Comparison of ENCODE assay signal across 24 mouse cellular contexts in the genomic region with DNA sequence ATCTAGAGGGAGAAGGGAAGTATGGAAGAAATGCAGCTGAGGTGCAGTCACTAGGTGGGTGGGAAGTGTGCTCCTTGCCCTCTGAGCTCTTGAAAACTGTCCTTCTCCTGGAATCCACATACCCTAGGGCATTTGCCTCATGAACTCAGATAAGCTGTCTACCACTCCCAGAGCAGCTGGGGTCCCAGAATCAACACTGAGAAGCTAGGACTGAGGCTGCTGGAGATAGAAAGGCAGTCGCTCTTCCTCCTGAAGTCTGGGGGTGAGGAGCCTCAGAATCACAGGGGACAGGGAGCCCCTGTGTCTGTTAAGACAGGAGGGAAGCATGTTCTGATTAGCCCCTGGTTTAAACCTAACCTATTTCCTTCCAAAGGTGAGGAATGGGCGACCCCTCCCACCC. TPM values are rescaled to one million over a fixed set of nuclear protein-coding genes. Genes with fewer than 3 reads are reported as not detected.
DNase-seq lines count a peak whose midpoint lies in the region; ATAC-seq and TF ChIP-seq lines count a peak whose summit lies in the region.
"Had no signal": no experiment of that assay in that cellular context is flagged by ENCODE, and none has a peak within 500 bp of the region (broad histone marks: within the 10 kb centered on the region; RNA-seq: fewer than 3 reads in every experiment).

No protein-coding gene starts in this region.

- TF ChIP-seq EP300 in liver, embryonic 14.5 days (IDR thresholded peaks at IDR 0.05; ENCODE audit: low read depth) = no peak

- H3K4me3 ChIP-seq in forebrain, embryonic 11.5 days (ENCODE audit: low read depth, low read length) = no peak overlapping the region
- H3K4me3 ChIP-seq in forebrain, embryonic 13.5 days = no peak overlapping the region
- no peak overlapping the region for H3K4me3 ChIP-seq in kidney, embryonic 16.5 days (ENCODE audit: low read length)
- H3K4me3 ChIP-seq in liver, embryonic 14.5 days (ENCODE audit: insufficient read depth in 1 of 2, low read depth in 2 of 2, low read length in 2 of 2) = no peak overlapping the region
- H3K4me3 ChIP-seq: embryonic facial prominence, embryonic 15.5 days; hindbrain, embryonic 13.5 days; limb, embryonic 12.5 days; neural tube, embryonic 12.5 days; stomach, embryonic 15.5 days had no signal

- no peak for ATAC-seq in forebrain, embryonic 11.5 days (replicated peaks; ENCODE audit: low FRiP score)
- ATAC-seq in forebrain, embryonic 13.5 days = no peak
- no peak for ATAC-seq in kidney, embryonic 16.5 days (ENCODE audit: low FRiP score, low TSS enrichment)
- ATAC-seq in liver, embryonic 14.5 days (ENCODE audit: insufficient read depth) = peak; percentile 12; the same call in 1 of the 2 replicates
- ATAC-seq: forebrain, embryonic 16.5 days had no signal

- no peaks in the 10 kb centered on the region for H3K4me1 ChIP-seq in forebrain, embryonic 11.5 days (replicated peaks; ENCODE audit: control insufficient read depth, insufficient read depth, low read length)
- H3K4me1 ChIP-seq in forebrain, embryonic 13.5 days = no peaks in the 10 kb centered on the region
- 0 out of 2 replicates have a peak, but pooled peaks cover 2% of the 10 kb centered on the region for H3K4me1 ChIP-seq in kidney, embryonic 16.5 days (ENCODE audit: insufficient read depth, low read length)
- H3K4me1 ChIP-seq in liver, embryonic 14.5 days (replicated peaks; ENCODE audit: control insufficient read depth in 2 of 2, insufficient read depth in 2 of 2, low read length in 1 of 2) = peaks cover 9 to 27% of the 10 kb centered on the region in 2 experiments
- H3K4me1 ChIP-seq: embryonic facial prominence, embryonic 15.5 days; hindbrain, embryonic 13.5 days; limb, embryonic 12.5 days; neural tube, embryonic 12.5 days had no signal

- TF ChIP-seq CTCF in liver, embryonic 14.5 days (IDR thresholded peaks at IDR 0.05; ENCODE audit: low read depth) = no peak

- H3K27ac ChIP-seq in forebrain, embryonic 11.5 days (ENCODE audit: low read depth, low read length) = no peak overlapping the region
- no peak overlapping the region for H3K27ac ChIP-seq in forebrain, embryonic 13.5 days
- 0 out of 2 replicates have a peak overlapping the region, but pooled peaks have one; percentile 24 for H3K27ac ChIP-seq in kidney, embryonic 16.5 days (ENCODE audit: low read length)
- H3K27ac ChIP-seq in liver, embryonic 14.5 days = no peak overlapping the region
- H3K27ac ChIP-seq: embryonic facial prominence, embryonic 15.5 days; hindbrain, embryonic 13.5 days; limb, embryonic 12.5 days; neural tube, embryonic 12.5 days; stomach, embryonic 15.5 days had no signal

- no peak overlapping the region for H3K9ac ChIP-seq in forebrain, embryonic 11.5 days (ENCODE audit: low read length)
- H3K9ac ChIP-seq in forebrain, embryonic 13.5 days = no peak overlapping the region
- H3K9ac ChIP-seq in kidney, embryonic 16.5 days (replicated peaks; ENCODE audit: low read length) = no peak overlapping the region
- no peak overlapping the region for H3K9ac ChIP-seq in liver, embryonic 14.5 days (replicated peaks)
- H3K9ac ChIP-seq: embryonic facial prominence, embryonic 15.5 days; hindbrain, embryonic 13.5 days; limb, embryonic 12.5 days; neural tube, embryonic 12.5 days; stomach, embryonic 15.5 days had no signal

- H3K36me3 ChIP-seq in forebrain, embryonic 11.5 days (ENCODE audit: control insufficient read depth, insufficient read depth, low read length) = no peaks in the 10 kb centered on the region
- no peaks in the 10 kb centered on the region for H3K36me3 ChIP-seq in forebrain, embryonic 13.5 days (ENCODE audit: poor library complexity, severe bottlenecking)
- H3K36me3 ChIP-seq in kidney, embryonic 16.5 days (ENCODE audit: insufficient read depth, low read length) = no peaks in the 10 kb centered on the region
- H3K36me3 ChIP-seq in liver, embryonic 14.5 days (replicated peaks; ENCODE audit: control insufficient read depth, insufficient read depth, low read depth) = peaks cover 25% of the 10 kb centered on the region
- H3K36me3 ChIP-seq: embryonic facial prominence, embryonic 15.5 days; hindbrain, embryonic 13.5 days; limb, embryonic 12.5 days; neural tube, embryonic 12.5 days had no signal

- H3K4me2 ChIP-seq in forebrain, embryonic 11.5 days (ENCODE audit: low read depth, low read length, severe bottlenecking) = no peak overlapping the region
- H3K4me2 ChIP-seq in forebrain, embryonic 13.5 days = no peak overlapping the region
- H3K4me2 ChIP-seq in kidney, embryonic 16.5 days (replicated peaks; ENCODE audit: low read depth, low read length) = no peak overlapping the region
- H3K4me2 ChIP-seq in liver, embryonic 14.5 days (ENCODE audit: low read depth) = no peak overlapping the region
- H3K4me2 ChIP-seq: embryonic facial prominence, embryonic 15.5 days; hindbrain, embryonic 13.5 days; limb, embryonic 12.5 days; neural tube, embryonic 12.5 days; stomach, embryonic 15.5 days had no signal

- WGBS in forebrain, embryonic 11.5 days = 71% methylated on average over 2 of the region's 2 CpGs
- WGBS in forebrain, embryonic 13.5 days = 76% methylated on average over 2 of the region's 2 CpGs
- WGBS in kidney, embryonic 16.5 days = 64% methylated on average over 2 of the region's 2 CpGs
- 17% methylated on average over 2 of the region's 2 CpGs for WGBS in liver, embryonic 14.5 days (ENCODE audit: insufficient replicate concordance)

- H3K27me3 ChIP-seq in forebrain, embryonic 11.5 days (ENCODE audit: control insufficient read depth, insufficient read depth, low read length) = no peaks in the 10 kb centered on the region
- H3K27me3 ChIP-seq in forebrain, embryonic 13.5 days = no peaks in the 10 kb centered on the region
- no peaks in the 10 kb centered on the region for H3K27me3 ChIP-seq in kidney, embryonic 16.5 days (ENCODE audit: insufficient read depth, low read length)
- H3K27me3 ChIP-seq in liver, embryonic 14.5 days (ENCODE audit: control insufficient read depth, insufficient read depth, low read length) = no peaks in the 10 kb centered on the region
- H3K27me3 ChIP-seq: CH12.LX; embryonic facial prominence, embryonic 15.5 days; hindbrain, embryonic 13.5 days; limb, embryonic 12.5 days; neural tube, embryonic 12.5 days; stomach, embryonic 15.5 days had no signal

- no peaks in the 10 kb centered on the region for H3K9me3 ChIP-seq in forebrain, embryonic 11.5 days (ENCODE audit: control insufficient read depth, low read length)
- H3K9me3 ChIP-seq in forebrain, embryonic 13.5 days (replicated peaks) = no peaks in the 10 kb centered on the region
- no peaks in the 10 kb centered on the region for H3K9me3 ChIP-seq in kidney, embryonic 16.5 days (ENCODE audit: low read length)
- no peaks in the 10 kb centered on the region for H3K9me3 ChIP-seq in liver, embryonic 14.5 days (ENCODE audit: control insufficient read depth, low read length)
- H3K9me3 ChIP-seq: embryonic facial prominence, embryonic 15.5 days; hindbrain, embryonic 13.5 days; limb, embryonic 12.5 days; neural tube, embryonic 12.5 days; stomach, embryonic 15.5 days had no signal

- DNase-seq in forebrain, embryonic 11.5 days (ENCODE audit: low spot score) = peak; percentile 18
- DNase-seq in kidney, adult 18-20 months = no peak
- DNase-seq in ZHBTc4 (ENCODE audit: low read depth, low spot score) = peak; percentile 64
- DNase-seq in liver, embryonic 14.5 days (ENCODE audit: low read depth in 3 of 3, low spot score in 3 of 3) = no peak
- no peak for DNase-seq in urinary bladder, postnatal 36 days (ENCODE audit: low spot score in 2 of 2)
- DNase-seq in retina, embryonic 14.5 days (ENCODE audit: low spot score) = no peak
- DNase-seq: adrenal gland, postnatal 25 days; gastrocnemius, postnatal 10 days; kidney, adult 8-10 months; lung, postnatal 4 days; retina, postnatal 1 day; thymus, postnatal 14 days had no signal

RNA-seq across cellular contexts. Expression of a gene that starts 13.0 kb away (rescaled TPM):
- polyA plus RNA-seq in forebrain, embryonic 11.5 days (2014; fragmentation: Nextera tagmentation; extraction: Ambion mirVana) = not detected in 2 replicates
- polyA plus RNA-seq in forebrain, embryonic 13.5 days (2015; fragmentation: Nextera tagmentation; extraction: Ambion mirVana) = not detected in 2 replicates
- polyA plus RNA-seq in kidney, embryonic 16.5 days (2015; fragmentation: Nextera tagmentation; extraction: Ambion mirVana) = not detected in 2 replicates
- 0.22 and 0.23 TPM in 2 replicates for polyA plus RNA-seq in liver, embryonic 14.5 days (2012; rRNA removed)
- polyA plus RNA-seq in liver, embryonic 14.5 days (2014; fragmentation: Nextera tagmentation; extraction: Ambion mirVana) = 0.63 and 0.93 TPM in 2 replicates
- polyA plus RNA-seq: embryonic facial prominence, embryonic 15.5 days; forebrain, embryonic 16.5 days; hindbrain, embryonic 13.5 days; large intestine, adult 2 months; limb, embryonic 12.5 days; small intestine, adult 2 months had no signal

RNA-seq across cellular contexts. Expression of a gene that starts 13.9 kb away (rescaled TPM):
- polyA plus RNA-seq in forebrain, embryonic 11.5 days (2014; fragmentation: Nextera tagmentation; extraction: Ambion mirVana) = 21.1 and 24.6 TPM in 2 replicates
- polyA plus RNA-seq in forebrain, embryonic 13.5 days (2015; fragmentation: Nextera tagmentation; extraction: Ambion mirVana) = 7.9 and 8.1 TPM in 2 replicates
- polyA plus RNA-seq in kidney, embryonic 16.5 days (2015; fragmentation: Nextera tagmentation; extraction: Ambion mirVana) = 45.4 and 48.4 TPM in 2 replicates
- polyA plus RNA-seq in liver, embryonic 14.5 days (2012; rRNA removed) = 29.4 and 41.3 TPM in 2 replicates
- 88.5 and 94.7 TPM in 2 replicates for polyA plus RNA-seq in liver, embryonic 14.5 days (2014; fragmentation: Nextera tagmentation; extraction: Ambion mirVana)

RNA-seq across cellular contexts. Expression of a gene that starts 39.9 kb away (rescaled TPM):
- polyA plus RNA-seq in forebrain, embryonic 11.5 days (2014; fragmentation: Nextera tagmentation; extraction: Ambion mirVana) = 2.1 and 2.9 TPM in 2 replicates
- 1.2 and 2.4 TPM in 2 replicates for polyA plus RNA-seq in forebrain, embryonic 13.5 days (2015; fragmentation: Nextera tagmentation; extraction: Ambion mirVana)
- 6.3 and 7.2 TPM in 2 replicates for polyA plus RNA-seq in kidney, embryonic 16.5 days (2015; fragmentation: Nextera tagmentation; extraction: Ambion mirVana)
- 9.3 and 12.2 TPM in 2 replicates for polyA plus RNA-seq in liver, embryonic 14.5 days (2012; rRNA removed)
- 14.3 and 16.6 TPM in 2 replicates for polyA plus RNA-seq in liver, embryonic 14.5 days (2014; fragmentation: Nextera tagmentation; extraction: Ambion mirVana)

RNA-seq across cellular contexts. Expression of a gene that starts 41.2 kb away (rescaled TPM):
- not detected in 2 replicates for polyA plus RNA-seq in forebrain, embryonic 11.5 days (2014; fragmentation: Nextera tagmentation; extraction: Ambion mirVana)
- not detected in 2 replicates for polyA plus RNA-seq in forebrain, embryonic 13.5 days (2015; fragmentation: Nextera tagmentation; extraction: Ambion mirVana)
- not detected in 2 replicates for polyA plus RNA-seq in kidney, embryonic 16.5 days (2015; fragmentation: Nextera tagmentation; extraction: Ambion mirVana)
- polyA plus RNA-seq in liver, embryonic 14.5 days (2012; rRNA removed) = not detected in 2 replicates
- polyA plus RNA-seq in liver, embryonic 14.5 days (2014; fragmentation: Nextera tagmentation; extraction: Ambion mirVana) = not detected in 2 replicates
- polyA plus RNA-seq: embryonic facial prominence, embryonic 15.5 days; forebrain, embryonic 16.5 days; hindbrain, embryonic 13.5 days; large intestine, adult 2 months; limb, embryonic 12.5 days; midbrain, postnatal 0 days; neural tube, embryonic 12.5 days; small intestine, adult 2 months; stomach, embryonic 15.5 days had no signal

RNA-seq across cellular contexts. Expression of a gene that starts 43.9 kb away (rescaled TPM):
- polyA plus RNA-seq in forebrain, embryonic 11.5 days (2014; fragmentation: Nextera tagmentation; extraction: Ambion mirVana) = not detected in 2 replicates
- polyA plus RNA-seq in forebrain, embryonic 13.5 days (2015; fragmentation: Nextera tagmentation; extraction: Ambion mirVana) = not detected in 2 replicates
- polyA plus RNA-seq in kidney, embryonic 16.5 days (2015; fragmentation: Nextera tagmentation; extraction: Ambion mirVana) = not detected in 2 replicates
- polyA plus RNA-seq in liver, embryonic 14.5 days (2012; rRNA removed) = 0.03 and 0.06 TPM in 2 replicates
- polyA plus RNA-seq in liver, embryonic 14.5 days (2014; fragmentation: Nextera tagmentation; extraction: Ambion mirVana) = not detected in 2 replicates
- polyA plus RNA-seq: forebrain, embryonic 16.5 days; hindbrain, embryonic 13.5 days; large intestine, adult 2 months; limb, embryonic 12.5 days; midbrain, postnatal 0 days; neural tube, embryonic 12.5 days had no signal

Comparison
In these comparisons a context has a peak if more than half of its experiments do, and no peak if none do; other contexts are left out.
1. DNase-seq: peak in forebrain, embryonic 11.5 days (single experiment) and ZHBTc4 (single experiment); none in kidney, adult 18-20 months (single experiment), liver, embryonic 14.5 days (0 of 3), urinary bladder, postnatal 36 days (0 of 2) and retina, embryonic 14.5 days (single experiment).